Mouse (Mus musculus) erythroid progenitor cell, adult 5-6 weeks (primary cell): ENCODE data around the gene Phkg1. TPM values are rescaled to one million over a fixed set of nuclear protein-coding genes. Genes with fewer than 3 reads are reported as not detected.

Experiments used
- ATAC-seq: replicated peaks from 2 replicates; pipeline ENCODE4 v1.8.0; 2016; ENCODE audit warnings: moderate number of reproducible peaks, mild to moderate bottlenecking, moderate TSS enrichment, inconsistent platforms; ENCODE audit not compliant: poor library complexity, low FRiP score, severe bottlenecking
- total RNA-seq, 2 experiments: library from RNA; stranded (forward) in 1 of 2; stranded (reverse) in 1 of 2; fragments of 150-400 nt in 1 of 2; fragments of 186-747, 209-891 nt in 1 of 2; gene quantifications; 2 replicates each; pipeline versions ENCODE4 v1.2.3 to v1.2.4; 2015 to 2017; ENCODE audit warnings: low replicate concordance in 2 of 2

Phkg1 gene
- total RNA-seq, 2 experiments from 2014 or later: 0.61 TPM; not detected in 1

DNA sequence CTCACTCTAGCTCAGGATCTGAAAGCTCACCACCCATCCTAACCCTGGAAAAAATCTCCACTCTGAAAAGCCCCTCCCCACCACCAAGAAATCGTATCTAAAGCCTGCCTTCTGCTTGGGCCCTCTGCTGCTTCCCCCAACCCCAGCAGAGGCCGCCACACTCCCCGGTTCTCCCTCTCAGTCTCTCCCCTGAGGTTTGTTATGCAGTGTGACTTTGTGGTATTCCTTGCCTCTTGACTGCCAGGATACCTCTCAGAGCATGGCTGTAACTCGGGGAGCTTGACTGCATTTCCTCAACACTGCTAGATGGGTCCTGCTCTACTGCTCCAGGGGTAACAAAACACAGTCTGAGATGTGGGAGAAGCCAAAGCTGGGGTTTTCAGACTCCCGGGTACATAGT, 43.2 kb downstream of the Phkg1 start:
- ATAC-seq: no peak

DNA sequence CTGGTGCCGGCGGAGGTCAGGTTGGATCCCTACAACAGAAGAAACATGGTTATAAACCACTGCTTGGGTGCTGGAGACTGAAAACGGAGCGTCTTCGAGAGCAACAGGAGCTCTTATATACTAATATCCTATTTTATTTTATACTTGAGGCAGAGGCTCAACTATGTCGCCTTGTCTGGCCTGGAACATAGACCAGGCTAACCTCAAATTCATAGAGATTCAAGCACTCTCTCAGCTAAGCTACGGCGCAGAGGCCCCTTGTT, 50.9 kb downstream of the Phkg1 start:
- ATAC-seq: no peak

- peak; percentile 100 for ATAC-seq
Observed at GRCm38 (mm10) chr5:129846752-129847557, 51.4 kb downstream of the Phkg1 start, which contains the start of gene Sumf2. Sumf2 (plus strand) TSS chr5:129846986.

GRCm38 (mm10) chr5:129844848-129845247, 53.5 kb downstream of the Phkg1 start:
- ATAC-seq: no peak

Other genes starting within 250 kb of the Phkg1 start
- gene Zfp11, start 228.4 kb downstream of the Phkg1 start, total RNA-seq (2015; ENCODE audit: low replicate concordance): 1.3 TPM in 1 of 2 replicates, not detected in the other
- 0.08 and 0.26 TPM in 2 replicates for gene Zfp11, start 228.4 kb downstream of the Phkg1 start, total RNA-seq (2017; ENCODE audit: low replicate concordance)
- gene Sept14, start 190.0 kb downstream of the Phkg1 start, total RNA-seq (2015; ENCODE audit: low replicate concordance): not detected in 2 replicates
- not detected in 2 replicates for gene Sept14, start 190.0 kb downstream of the Phkg1 start, total RNA-seq (2017; ENCODE audit: low replicate concordance)
- gene Mrps17, start 183.1 kb downstream of the Phkg1 start, total RNA-seq (2015; ENCODE audit: low replicate concordance): 54.9 and 95.9 TPM in 2 replicates
- gene Mrps17, start 183.1 kb downstream of the Phkg1 start, total RNA-seq (2017; ENCODE audit: low replicate concordance): 31.1 and 45.7 TPM in 2 replicates
- 9.7 and 13.8 TPM in 2 replicates for gene Nipsnap2, start 173.5 kb downstream of the Phkg1 start, total RNA-seq (2015; ENCODE audit: low replicate concordance)
- 1.7 and 14.9 TPM in 2 replicates for gene Nipsnap2, start 173.5 kb downstream of the Phkg1 start, total RNA-seq (2017; ENCODE audit: low replicate concordance)
- gene Psph, start 111.1 kb downstream of the Phkg1 start, total RNA-seq (2015; ENCODE audit: low replicate concordance): 18.0 and 24.7 TPM in 2 replicates
- 1.9 and 16.4 TPM in 2 replicates for gene Psph, start 111.1 kb downstream of the Phkg1 start, total RNA-seq (2017; ENCODE audit: low replicate concordance)
- 1.8 and 14.7 TPM in 2 replicates for gene Sumf2, start 51.6 kb downstream of the Phkg1 start, total RNA-seq (2015; ENCODE audit: low replicate concordance)
- 6.7 TPM in 1 of 2 replicates, not detected in the other for gene Sumf2, start 51.6 kb downstream of the Phkg1 start, total RNA-seq (2017; ENCODE audit: low replicate concordance)
- gene Chchd2, start 11.1 kb downstream of the Phkg1 start, total RNA-seq (2015; ENCODE audit: low replicate concordance): 111 and 174 TPM in 2 replicates
- gene Chchd2, start 11.1 kb downstream of the Phkg1 start, total RNA-seq (2017; ENCODE audit: low replicate concordance): 57.6 and 102 TPM in 2 replicates
- gene Zbed5, start 2.8 kb downstream of the Phkg1 start, total RNA-seq (2015; ENCODE audit: low replicate concordance): 3.4 TPM in 1 of 2 replicates, not detected in the other
- gene Zbed5, start 2.8 kb downstream of the Phkg1 start, total RNA-seq (2017; ENCODE audit: low replicate concordance): 0.51 TPM in 1 of 2 replicates, not detected in the other
- not detected in 2 replicates for gene Nupr1l, start 10.0 kb upstream of the Phkg1 start, total RNA-seq (2015; ENCODE audit: low replicate concordance)
- 0.64 TPM in 1 of 2 replicates, not detected in the other for gene Nupr1l, start 10.0 kb upstream of the Phkg1 start, total RNA-seq (2017; ENCODE audit: low replicate concordance)
- gene Vkorc1l1, start 43.4 kb upstream of the Phkg1 start, total RNA-seq (2015; ENCODE audit: low replicate concordance): 54.4 and 69.6 TPM in 2 replicates
- 37.9 and 60.2 TPM in 2 replicates for gene Vkorc1l1, start 43.4 kb upstream of the Phkg1 start, total RNA-seq (2017; ENCODE audit: low replicate concordance)
- gene Gusb, start 104.5 kb upstream of the Phkg1 start, total RNA-seq (2015; ENCODE audit: low replicate concordance): 24.9 and 27.2 TPM in 2 replicates
- gene Gusb, start 104.5 kb upstream of the Phkg1 start, total RNA-seq (2017; ENCODE audit: low replicate concordance): 5.4 and 15.1 TPM in 2 replicates
- gene Asl, start 130.7 kb upstream of the Phkg1 start, total RNA-seq (2015; ENCODE audit: low replicate concordance): 8.6 and 10.9 TPM in 2 replicates
- 1.8 TPM in 1 of 2 replicates, not detected in the other for gene Asl, start 130.7 kb upstream of the Phkg1 start, total RNA-seq (2017; ENCODE audit: low replicate concordance)
- gene Crcp, start 130.7 kb upstream of the Phkg1 start, total RNA-seq (2015; ENCODE audit: low replicate concordance): 15.1 and 31.4 TPM in 2 replicates
- 17.2 and 18.1 TPM in 2 replicates for gene Crcp, start 130.7 kb upstream of the Phkg1 start, total RNA-seq (2017; ENCODE audit: low replicate concordance)
- gene Tpst1, start 174.8 kb upstream of the Phkg1 start, total RNA-seq (2015; ENCODE audit: low replicate concordance): 5.0 and 11.7 TPM in 2 replicates
- gene Tpst1, start 174.8 kb upstream of the Phkg1 start, total RNA-seq (2017; ENCODE audit: low replicate concordance): 4.5 and 9.1 TPM in 2 replicates
- gene Kctd7, start 246.3 kb upstream of the Phkg1 start, total RNA-seq (2015; ENCODE audit: low replicate concordance): 11.2 and 15.1 TPM in 2 replicates
- 17.1 and 19.2 TPM in 2 replicates for gene Kctd7, start 246.3 kb upstream of the Phkg1 start, total RNA-seq (2017; ENCODE audit: low replicate concordance)